ENCODE assay signal across 12 mouse cellular contexts in genomic region chr16:49533498-49533998, GRCm38 (mm10).
DNase-seq lines count a peak whose midpoint lies in the region; ATAC-seq and TF ChIP-seq lines count a peak whose summit lies in the region.
"Had no signal": no experiment of that assay in that cellular context is flagged by ENCODE, and none has a peak within 500 bp of the region (broad histone marks: within the 10 kb centered on the region; RNA-seq: fewer than 3 reads in every experiment).

No protein-coding gene starts in this region.

- TF ChIP-seq POLR2A in heart, adult 2 months (IDR thresholded peaks at IDR 0.05; ENCODE audit: insufficient read depth, low read depth, low read length) = no peak

- TF ChIP-seq CTCF in heart, adult 2 months (IDR thresholded peaks at IDR 0.05) = no peak

- WGBS in heart, embryonic 11.5 days (ENCODE audit: insufficient replicate concordance) = 19% methylated on average over 4 of the region's 4 CpGs
- 32% methylated on average over 4 of the region's 4 CpGs for WGBS in heart, adult 2 months
- 44% methylated on average over 4 of the region's 4 CpGs for WGBS in liver, embryonic 16.5 days (ENCODE audit: insufficient replicate concordance)
- WGBS in liver, embryonic 11.5 days = 39% methylated on average over 4 of the region's 4 CpGs
- 59% methylated on average over 4 of the region's 4 CpGs for WGBS in midbrain, embryonic 13.5 days

- H3K36me3 ChIP-seq in heart, embryonic 11.5 days (ENCODE audit: control insufficient read depth, insufficient read depth, low read length) = no peaks in the 10 kb centered on the region
- H3K36me3 ChIP-seq in heart, adult 2 months (ENCODE audit: control insufficient read depth, insufficient read depth, low read length) = no peaks in the 10 kb centered on the region
- no peaks in the 10 kb centered on the region for H3K36me3 ChIP-seq in liver, embryonic 16.5 days (ENCODE audit: control insufficient read depth, insufficient read depth)
- H3K36me3 ChIP-seq in liver, embryonic 11.5 days (ENCODE audit: control insufficient read depth, insufficient read depth, low read length) = no peaks in the 10 kb centered on the region
- no peaks in the 10 kb centered on the region for H3K36me3 ChIP-seq in midbrain, embryonic 13.5 days

- H3K4me2 ChIP-seq in heart, embryonic 11.5 days = no peak overlapping the region; the same call in 1 of the 2 replicates
- no peak overlapping the region for H3K4me2 ChIP-seq in liver, embryonic 16.5 days (ENCODE audit: low read depth, low read length)
- no peak overlapping the region for H3K4me2 ChIP-seq in liver, embryonic 11.5 days
- H3K4me2 ChIP-seq in midbrain, embryonic 13.5 days (replicated peaks) = no peak overlapping the region

- H3K9me3 ChIP-seq in heart, embryonic 11.5 days (replicated peaks; ENCODE audit: control insufficient read depth, low read length) = no peaks in the 10 kb centered on the region
- H3K9me3 ChIP-seq in liver, embryonic 16.5 days (replicated peaks; ENCODE audit: control insufficient read depth, low read length) = no peaks in the 10 kb centered on the region
- no peaks in the 10 kb centered on the region for H3K9me3 ChIP-seq in liver, embryonic 11.5 days (ENCODE audit: control insufficient read depth, low read length)
- no peaks in the 10 kb centered on the region for H3K9me3 ChIP-seq in midbrain, embryonic 13.5 days

- peaks cover 17% of the 10 kb centered on the region for H3K4me1 ChIP-seq in heart, embryonic 11.5 days (ENCODE audit: control insufficient read depth, insufficient read depth, low read length)
- H3K4me1 ChIP-seq in heart, adult 2 months (ENCODE audit: control insufficient read depth, insufficient read depth, low read length) = peaks cover 2% of the 10 kb centered on the region
- H3K4me1 ChIP-seq in liver, embryonic 16.5 days (ENCODE audit: control insufficient read depth, low read depth, low read length) = no peaks in the 10 kb centered on the region
- no peaks in the 10 kb centered on the region for H3K4me1 ChIP-seq in liver, embryonic 11.5 days (replicated peaks; ENCODE audit: control insufficient read depth, insufficient read depth, low read length)
- 0 out of 2 replicates have a peak, but pooled peaks cover 5% of the 10 kb centered on the region for H3K4me1 ChIP-seq in midbrain, embryonic 13.5 days (replicated peaks)

- intact Hi-C loops in heart, adult 2 months (cut with DNase I) = loop anchor here (5.0 kb wide), 2 partner anchors 49 to 124 kb away; no protein-coding TSS in a partner anchor
- intact Hi-C loops in heart, postnatal 10 days (cut with DNase I) = loop anchor here (5.0 kb wide), 1 partner anchor 319 kb away; no protein-coding TSS in a partner anchor
- intact Hi-C loops in left cerebral cortex, postnatal 36 days (cut with DNase I) = no loop called here

- 0 out of 2 replicates have a peak, but pooled peaks have one; percentile 18 for ATAC-seq in heart, embryonic 11.5 days (replicated peaks; ENCODE audit: insufficient number of reproducible peaks, low FRiP score, low TSS enrichment)
- peak; percentile 50; the same call in 1 of the 2 replicates for ATAC-seq in liver, embryonic 16.5 days (ENCODE audit: low read depth)
- no peak for ATAC-seq in liver, embryonic 11.5 days (replicated peaks; ENCODE audit: low FRiP score)
- ATAC-seq in midbrain, embryonic 13.5 days = no peak

- no peak overlapping the region for H3K9ac ChIP-seq in heart, embryonic 11.5 days (ENCODE audit: low read depth, low read length)
- no peak overlapping the region for H3K9ac ChIP-seq in heart, adult 2 months (ENCODE audit: low read depth, low read length)
- no peak overlapping the region for H3K9ac ChIP-seq in liver, embryonic 16.5 days (ENCODE audit: low read depth, low read length)
- no peak overlapping the region for H3K9ac ChIP-seq in liver, embryonic 11.5 days (ENCODE audit: low read depth, low read length)
- H3K9ac ChIP-seq in midbrain, embryonic 13.5 days (replicated peaks) = no peak overlapping the region

- no peak for DNase-seq in heart, adult 2 months
- no peak for DNase-seq in liver, embryonic 11.5 days (ENCODE audit: low spot score)
- DNase-seq in heart, postnatal 10 days = peak; percentile 24 to 25
- peak; percentile 51 for DNase-seq in skeletal muscle tissue, adult 2 months (ENCODE audit: low read depth, low spot score)
- DNase-seq in left cerebral cortex, postnatal 36 days (ENCODE audit: low spot score in 2 of 2) = no peak
- DNase-seq: gastrocnemius, postnatal 10 days; layer of hippocampus, adult 9-11 months; thymus, postnatal 14 days had no signal

- no peaks in the 10 kb centered on the region for H3K27me3 ChIP-seq in heart, embryonic 11.5 days (ENCODE audit: control insufficient read depth, insufficient read depth, low read length)
- H3K27me3 ChIP-seq in heart, adult 2 months (ENCODE audit: control insufficient read depth, insufficient read depth, low read length) = no peaks in the 10 kb centered on the region
- no peaks in the 10 kb centered on the region for H3K27me3 ChIP-seq in liver, embryonic 16.5 days (ENCODE audit: control insufficient read depth, insufficient read depth, low read depth, low read length)
- no peaks in the 10 kb centered on the region for H3K27me3 ChIP-seq in liver, embryonic 11.5 days (replicated peaks; ENCODE audit: control insufficient read depth, insufficient read depth, low read length)
- H3K27me3 ChIP-seq in midbrain, embryonic 13.5 days = no peaks in the 10 kb centered on the region

- H3K79me2 ChIP-seq in heart, adult 2 months (replicated peaks; ENCODE audit: control insufficient read depth, insufficient read depth, low read length) = no peaks in the 10 kb centered on the region

- H3K27ac ChIP-seq in heart, embryonic 11.5 days (ENCODE audit: low read depth, low read length) = no peak overlapping the region
- H3K27ac ChIP-seq in heart, adult 2 months = no peak overlapping the region
- H3K27ac ChIP-seq in liver, embryonic 16.5 days (ENCODE audit: low read length) = no peak overlapping the region
- H3K27ac ChIP-seq in liver, embryonic 11.5 days (ENCODE audit: low read depth, low read length) = no peak overlapping the region
- H3K27ac ChIP-seq in midbrain, embryonic 13.5 days = no peak overlapping the region

- no peak for TF ChIP-seq EP300 in heart, adult 2 months (IDR thresholded peaks at IDR 0.05; ENCODE audit: insufficient read depth, low read depth, low read length)

- H3K4me3 ChIP-seq in heart, embryonic 11.5 days (ENCODE audit: low read depth, low read length) = no peak overlapping the region
- no peak overlapping the region for H3K4me3 ChIP-seq in heart, adult 2 months
- no peak overlapping the region for H3K4me3 ChIP-seq in liver, embryonic 16.5 days (ENCODE audit: low read depth, low read length)
- no peak overlapping the region for H3K4me3 ChIP-seq in liver, embryonic 11.5 days (ENCODE audit: low read depth, low read length)
- H3K4me3 ChIP-seq in midbrain, embryonic 13.5 days (replicated peaks) = no peak overlapping the region
- H3K4me3 ChIP-seq: erythroblast, embryonic 14.5 days had no signal

Comparison
In these comparisons a context has a peak if more than half of its experiments do, and no peak if none do; other contexts are left out.
1. ATAC-seq: peak in heart, embryonic 11.5 days (single experiment) and liver, embryonic 16.5 days (single experiment); none in liver, embryonic 11.5 days (single experiment) and midbrain, embryonic 13.5 days (single experiment).
2. DNase-seq: peak in heart, postnatal 10 days (2 of 2) and skeletal muscle tissue, adult 2 months (single experiment); none in heart, adult 2 months (0 of 2), liver, embryonic 11.5 days (single experiment) and left cerebral cortex, postnatal 36 days (0 of 2).